Mouse (Mus musculus) forebrain, embryonic 11.5 days (tissue): Measurements from ENCODE around the gene Ctnna2. TPM values are rescaled to one million over a fixed set of nuclear protein-coding genes. Genes with fewer than 3 reads are reported as not detected.

Experiments
- ATAC-seq: fragments of 200-750 bp; cut with Nextera tagmentation; replicated peaks from 2 replicates; pipeline ENCODE4 v1.8.0; 2017; ENCODE audit warnings: moderate TSS enrichment; ENCODE audit not compliant: low FRiP score
- DNase-seq: peaks from one replicate; pipeline ENCODE4 v3.0.0-alpha.2; 2017; ENCODE audit warnings: low spot score
- H3K27ac ChIP-seq: fragments of 300-500 bp; sonication (generic); 2 replicates; pipeline ENCODE4 v1.5.1; 2014; ENCODE audit warnings: low read depth, low read length
- H3K27me3 ChIP-seq: fragments of 300-500 bp; sonication (generic); 2 replicates; pipeline ENCODE4 v1.6.1; 2014; ENCODE audit warnings: mild to moderate bottlenecking, low read length, mixed read lengths; ENCODE audit not compliant: control insufficient read depth, insufficient read depth
- H3K36me3 ChIP-seq: fragments of 300-500 bp; sonication (generic); 2 replicates; pipeline ENCODE4 v1.6.1; 2014; ENCODE audit warnings: mild to moderate bottlenecking, low read length, moderate library complexity, mixed read lengths; ENCODE audit not compliant: control insufficient read depth, insufficient read depth
- H3K4me1 ChIP-seq: fragments of 300-500 bp; sonication (generic); replicated peaks from 2 replicates; pipeline ENCODE4 v1.6.1; 2014; ENCODE audit warnings: low read length, mixed read lengths; ENCODE audit not compliant: control insufficient read depth, insufficient read depth
- H3K4me2 ChIP-seq: fragments of 300-500 bp; sonication (generic); 2 replicates; pipeline ENCODE4 v1.6.1; 2014; ENCODE audit warnings: low read depth, mild to moderate bottlenecking, low read length, moderate library complexity, mixed read lengths; ENCODE audit not compliant: severe bottlenecking
- H3K4me3 ChIP-seq: fragments of 300-500 bp; sonication (generic); 2 replicates; pipeline ENCODE4 v1.5.1; 2014; ENCODE audit warnings: low read depth, low read length
- H3K9ac ChIP-seq: fragments of 300-500 bp; sonication (generic); 2 replicates; pipeline ENCODE4 v1.6.1; 2014; ENCODE audit warnings: low read length
- H3K9me3 ChIP-seq: fragments of 300-500 bp; sonication (generic); 2 replicates; pipeline ENCODE4 v1.6.1; 2016; ENCODE audit warnings: low read length, mixed read lengths; ENCODE audit not compliant: control insufficient read depth
- WGBS: fragments of 180-500 bp; shearing (Covaris S2); extraction: QIAGEN DNeasy Blood & Tissue Kit; methylation state at CpG from one replicate; pipeline ENCODE4 v1.1.7; 2014; 5-methylcytosine and 5-hydroxymethylcytosine counted together
- polyA plus RNA-seq: library from polyadenylated mRNA; unstranded; fragments of >200 nt; fragmentation: Nextera tagmentation; extraction: Ambion mirVana; gene quantifications from 2 replicates; pipeline ENCODE4 v1.2.1, GENCODE M21; 2014

The Ctnna2 gene
- polyA plus RNA-seq, 1 experiment from 2014 or later: 38.5 TPM

DNA sequence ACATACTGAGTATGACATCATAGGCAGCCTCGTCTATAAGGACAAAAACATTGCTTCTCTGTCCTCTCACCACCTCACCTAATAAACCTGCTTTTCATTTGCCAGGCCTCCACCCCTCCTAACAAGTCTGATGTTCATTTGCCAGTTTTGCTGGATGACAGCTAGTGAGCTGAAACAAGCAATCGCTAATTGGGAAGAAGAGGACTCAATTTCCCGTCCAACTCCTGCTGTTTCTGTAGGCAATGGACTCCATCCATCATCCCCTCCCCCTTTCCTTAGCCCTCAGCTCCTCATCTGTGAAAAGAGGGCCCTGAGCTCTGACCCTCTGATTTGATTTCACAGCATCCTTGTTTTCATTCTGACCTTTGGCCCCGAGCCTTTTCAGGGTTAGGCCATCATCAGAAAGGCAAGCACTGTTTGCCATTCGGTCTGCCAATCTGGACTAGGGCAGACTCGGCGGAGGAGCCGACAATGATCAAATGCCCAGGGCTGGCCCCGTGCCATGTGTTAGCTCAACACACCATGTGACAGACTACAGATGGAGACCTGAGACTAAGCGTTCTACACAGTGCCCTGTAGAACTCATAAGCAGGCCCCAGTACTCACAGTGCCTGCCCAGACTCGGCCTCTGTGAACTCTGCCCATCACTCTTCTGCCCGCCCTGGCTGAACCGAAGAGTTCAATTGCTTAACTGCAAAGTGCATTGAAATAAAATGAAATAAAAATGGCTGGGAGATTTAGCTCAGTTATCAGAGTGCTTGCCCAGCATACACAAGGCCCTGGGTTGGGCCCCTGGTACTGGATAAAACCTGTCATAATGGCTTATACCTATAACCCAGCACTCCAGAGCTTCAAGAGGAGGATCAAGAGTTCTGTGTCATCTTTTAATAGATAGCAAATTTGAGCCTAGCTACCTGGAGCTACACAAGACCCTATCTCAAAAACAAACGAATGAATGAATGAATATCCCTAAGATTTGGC, 903.8 kb downstream of the Ctnna2 start:
- peak; percentile 84 for ATAC-seq
- Histone ChIP-seq H3K4me1 (no peaks in the 10 kb centered on the region; the same call in 1 of the 2 replicates), H3K4me2 (no peak overlapping the region), H3K9me3 (no peaks in the 10 kb centered on the region), H3K4me3 (no peak overlapping the region), H3K27ac (no peak overlapping the region), H3K36me3 (no peaks in the 10 kb centered on the region), H3K9ac (no peak overlapping the region), H3K27me3 (no peaks in the 10 kb centered on the region)
- WGBS: 51% methylated on average over 14 of the region's 14 CpGs
- peak; percentile 63 for DNase-seq

DNA sequence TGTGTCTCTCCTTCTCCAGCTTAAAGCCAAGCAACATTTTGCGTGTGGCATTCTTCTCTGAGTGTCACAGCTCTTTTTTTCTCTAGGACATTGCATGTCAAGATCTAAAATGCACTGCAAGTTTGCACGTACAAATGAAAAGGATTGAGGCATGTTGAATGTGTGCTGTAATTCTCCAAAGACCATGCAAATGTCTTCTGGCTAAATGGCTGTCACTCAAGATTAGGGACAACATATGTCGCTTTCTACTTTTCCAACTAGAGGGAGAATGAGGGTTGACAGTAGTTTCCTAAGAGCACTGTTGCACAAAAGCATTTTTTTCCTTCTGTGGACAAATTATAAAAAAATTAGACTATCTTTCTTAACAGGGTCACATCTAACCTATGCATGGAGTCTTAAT, 909.9 kb downstream of the Ctnna2 start:
- 0 out of 2 replicates have a peak, but pooled peaks have one; percentile 46 for ATAC-seq

DNA sequence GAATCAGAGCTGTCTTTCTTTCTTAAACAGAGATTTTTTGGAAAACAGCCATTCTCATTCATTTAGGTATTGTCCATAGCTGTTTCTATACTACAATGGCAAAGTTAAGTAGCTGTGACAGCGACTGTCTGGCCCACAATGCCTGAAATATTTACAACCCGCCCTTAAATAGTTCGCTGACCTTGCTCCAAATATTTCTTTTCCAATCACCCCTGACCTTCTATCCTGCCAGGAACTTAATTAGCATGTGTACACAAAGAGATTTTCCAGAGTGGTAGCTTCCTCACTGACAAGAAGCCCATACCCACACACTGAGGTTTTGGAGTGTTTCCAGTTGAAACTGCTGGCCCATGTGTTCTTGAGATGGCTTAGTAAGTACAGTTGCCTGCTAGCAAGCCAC, 928.8 kb downstream of the Ctnna2 start:
- H3K4me1 ChIP-seq: no peaks in the 10 kb centered on the region
- no peak for DNase-seq

More for the DNA sequence above, 909.9 kb downstream of the Ctnna2 start:
- Histone ChIP-seq H3K4me1 (no peaks in the 10 kb centered on the region), H3K27ac (no peak overlapping the region), H3K9me3 (no peaks in the 10 kb centered on the region), H3K4me3 (no peak overlapping the region), H3K36me3 (no peaks in the 10 kb centered on the region), H3K4me2 (no peak overlapping the region), H3K27me3 (no peaks in the 10 kb centered on the region), H3K9ac (no peak overlapping the region)
- no peak for DNase-seq
- 59% methylated on average over 3 of the region's 3 CpGs for WGBS

DNA sequence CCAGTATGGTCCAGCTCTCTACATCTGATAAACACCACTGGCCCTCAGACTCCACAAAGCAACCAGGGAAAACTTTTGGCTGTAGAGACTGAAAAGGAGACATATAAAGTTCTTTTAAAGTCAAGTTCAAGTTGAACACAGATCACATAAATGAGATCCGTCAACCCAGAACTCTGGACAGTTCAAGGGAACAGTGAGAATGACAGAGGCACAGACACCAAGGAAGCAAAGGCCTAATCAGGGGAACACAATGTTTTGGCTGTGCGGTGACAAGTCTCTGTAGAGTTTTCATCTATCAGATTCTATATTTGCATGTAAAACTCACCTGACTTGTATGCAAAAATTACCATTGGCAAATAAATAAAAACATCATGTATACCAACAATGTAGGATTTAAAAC, 929.3 kb downstream of the Ctnna2 start:
- ATAC-seq (no peak), DNase-seq (no peak)
- H3K36me3 ChIP-seq: no peaks in the 10 kb centered on the region
- no peaks in the 10 kb centered on the region for H3K27me3 ChIP-seq
- no peaks in the 10 kb centered on the region for H3K4me1 ChIP-seq
- no peak overlapping the region for H3K4me3 ChIP-seq
- no peaks in the 10 kb centered on the region for H3K9me3 ChIP-seq
- no peak overlapping the region for H3K9ac ChIP-seq
- no peak overlapping the region for H3K4me2 ChIP-seq
- no peak overlapping the region for H3K27ac ChIP-seq
- 59% methylated on average over 2 of the region's 2 CpGs for WGBS

More for the DNA sequence above, 928.8 kb downstream of the Ctnna2 start:
- Histone ChIP-seq H3K4me2 (no peak overlapping the region), H3K27ac (no peak overlapping the region), H3K4me3 (no peak overlapping the region), H3K9ac (no peak overlapping the region), H3K27me3 (no peaks in the 10 kb centered on the region), H3K9me3 (no peaks in the 10 kb centered on the region), H3K36me3 (no peaks in the 10 kb centered on the region)
- 20% methylated on average over 3 of the region's 3 CpGs for WGBS
- ATAC-seq: peak; percentile 75

DNA sequence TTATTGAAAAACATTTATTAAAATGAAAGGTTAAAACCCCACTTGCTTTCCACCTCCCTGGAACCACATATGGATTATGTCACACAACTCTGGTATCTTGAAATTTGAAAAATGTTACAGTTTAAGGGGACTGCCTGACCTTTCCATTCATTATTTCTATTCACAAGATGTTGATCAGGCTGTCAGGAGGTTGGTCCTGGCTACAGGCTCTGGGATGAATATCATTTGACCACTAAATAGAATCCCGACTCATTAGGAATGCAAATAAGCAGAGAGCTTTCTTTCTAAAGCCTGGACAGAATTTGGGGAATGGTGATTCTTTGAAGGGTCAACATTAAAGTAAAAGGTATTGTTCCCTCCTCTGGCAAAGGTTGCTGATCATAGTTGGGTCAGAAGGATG, 931.9 kb downstream of the Ctnna2 start:
- no peaks in the 10 kb centered on the region for H3K9me3 ChIP-seq
- DNase-seq (no peak), ATAC-seq (peak; percentile 35)
- 27% methylated on average over 1 of the region's 1 CpGs for WGBS
- no peaks in the 10 kb centered on the region for H3K36me3 ChIP-seq
- H3K4me3 ChIP-seq: no peak overlapping the region
- no peaks in the 10 kb centered on the region for H3K27me3 ChIP-seq
- no peak overlapping the region for H3K9ac ChIP-seq
- no peak overlapping the region for H3K27ac ChIP-seq
- no peaks in the 10 kb centered on the region for H3K4me1 ChIP-seq
- H3K4me2 ChIP-seq: no peak overlapping the region

DNA sequence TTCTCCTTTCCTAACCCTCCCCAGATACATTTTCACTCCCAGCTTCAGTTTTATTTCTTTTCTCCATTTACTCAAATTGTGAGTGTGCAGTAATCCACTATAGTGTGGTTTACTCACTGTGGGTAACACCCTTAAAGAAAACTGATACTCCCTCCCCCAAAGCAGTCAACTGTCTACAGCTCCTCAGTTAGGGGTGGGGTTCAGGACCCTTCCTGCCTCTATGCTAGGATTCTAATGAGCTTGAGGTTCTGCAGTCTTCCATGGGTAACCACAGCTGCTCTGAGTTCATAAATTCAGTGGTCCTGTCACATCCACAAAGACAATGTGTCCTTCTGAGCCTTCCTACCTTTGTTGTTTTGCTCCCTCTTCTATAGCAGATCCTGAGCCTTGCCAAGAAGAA, 954.4 kb downstream of the Ctnna2 start:
- no peak for ATAC-seq
- H3K9me3 ChIP-seq: no peaks in the 10 kb centered on the region
- H3K4me1 ChIP-seq: no peaks in the 10 kb centered on the region

DNA sequence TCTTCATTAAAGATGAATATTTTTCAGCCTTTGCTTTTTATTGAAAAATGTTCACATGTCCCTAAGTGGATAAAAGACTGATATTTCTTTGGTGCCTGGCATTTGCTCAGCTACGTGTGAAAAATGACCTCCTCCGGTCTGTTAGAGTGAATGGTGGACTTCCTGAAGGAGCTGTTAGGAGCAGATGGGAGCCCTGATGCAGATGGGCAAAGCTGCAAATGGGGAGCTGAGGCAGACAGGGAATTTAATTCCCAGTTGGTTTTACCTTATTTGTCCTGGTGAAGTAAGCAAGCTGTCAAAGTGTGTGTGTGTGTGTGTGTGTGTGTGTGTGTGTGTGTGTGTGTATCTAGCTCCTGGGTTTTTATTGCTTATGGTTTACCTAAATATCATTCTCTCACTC, 966.3 kb downstream of the Ctnna2 start:
- Histone ChIP-seq H3K27ac (no peak overlapping the region), H3K4me1 (no peaks in the 10 kb centered on the region), H3K27me3 (no peaks in the 10 kb centered on the region), H3K9me3 (no peaks in the 10 kb centered on the region), H3K4me2 (no peak overlapping the region), H3K36me3 (no peaks in the 10 kb centered on the region), H3K4me3 (no peak overlapping the region), H3K9ac (no peak overlapping the region)
- WGBS: 76% methylated on average over 2 of the region's 2 CpGs
- no peak for DNase-seq
- ATAC-seq: no peak

More for the DNA sequence above, 954.4 kb downstream of the Ctnna2 start:
- Histone ChIP-seq H3K36me3 (no peaks in the 10 kb centered on the region), H3K27ac (no peak overlapping the region), H3K27me3 (no peaks in the 10 kb centered on the region), H3K4me2 (no peak overlapping the region), H3K9ac (no peak overlapping the region), H3K4me3 (no peak overlapping the region)
- DNase-seq: no peak

DNA sequence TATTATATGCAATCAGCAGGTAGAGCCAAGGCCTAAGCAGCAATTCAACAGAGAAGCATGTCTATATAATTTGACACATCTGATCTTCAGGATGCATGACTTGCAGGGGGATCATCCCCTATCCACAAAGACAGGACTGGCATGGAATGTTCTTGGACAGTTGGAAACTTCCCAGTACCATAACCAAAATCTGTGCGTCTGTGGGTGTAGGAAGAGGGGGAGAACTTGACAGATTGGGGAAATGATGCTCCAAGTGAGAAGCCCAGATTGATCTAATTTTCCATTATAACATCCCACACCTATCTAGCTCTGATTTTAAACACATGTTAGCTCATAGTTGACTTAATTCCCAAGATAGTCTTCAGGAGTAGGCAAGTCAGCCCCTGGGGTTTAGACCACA, 968.5 kb downstream of the Ctnna2 start:
- Histone ChIP-seq H3K27me3 (no peaks in the 10 kb centered on the region), H3K4me2 (no peak overlapping the region), H3K9me3 (no peaks in the 10 kb centered on the region), H3K36me3 (no peaks in the 10 kb centered on the region), H3K4me3 (no peak overlapping the region), H3K4me1 (no peaks in the 10 kb centered on the region), H3K9ac (no peak overlapping the region), H3K27ac (no peak overlapping the region)
- DNase-seq (no peak), ATAC-seq (no peak)
- 95% methylated on average over 1 of the region's 1 CpGs for WGBS

DNA sequence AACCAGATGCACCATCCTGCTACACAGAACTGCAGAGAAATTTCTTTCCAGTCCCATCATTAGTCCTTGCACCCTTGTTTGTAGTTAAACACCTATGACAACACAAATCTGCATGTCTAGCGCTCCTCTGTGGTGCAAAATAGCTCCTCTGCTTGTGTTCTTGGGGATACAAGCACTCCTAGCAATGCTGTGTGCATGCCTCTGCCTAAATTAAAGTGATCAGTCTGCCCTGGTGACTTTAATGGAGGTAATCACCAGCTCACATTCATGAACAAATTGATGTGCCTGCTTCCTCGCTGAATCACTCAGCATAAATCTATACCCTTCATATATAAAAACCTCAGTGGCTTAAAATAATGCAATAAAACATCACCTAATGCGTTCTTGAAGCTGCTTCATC, 987.4 kb downstream of the Ctnna2 start:
- Histone ChIP-seq H3K4me3 (no peak overlapping the region), H3K27ac (no peak overlapping the region), H3K4me2 (no peak overlapping the region), H3K9me3 (no peaks in the 10 kb centered on the region), H3K27me3 (no peaks in the 10 kb centered on the region), H3K9ac (no peak overlapping the region), H3K4me1 (no peaks in the 10 kb centered on the region), H3K36me3 (no peaks in the 10 kb centered on the region)
- ATAC-seq: no peak
- DNase-seq: no peak
- WGBS: 83% methylated on average over 3 of the region's 3 CpGs
